Mouse (Mus musculus) limb, embryonic 12.5 days (tissue): Measurements from ENCODE around the gene Prss33. TPM values are rescaled to one million over a fixed set of nuclear protein-coding genes. Genes with fewer than 3 reads are reported as not detected.

Experiments used
- ATAC-seq: fragments of 200-750 bp; cut with Nextera tagmentation; 2 replicates; pipeline ENCODE4 v1.8.0; 2017; ENCODE audit warnings: low read depth, moderate TSS enrichment; ENCODE audit not compliant: insufficient number of reproducible peaks, insufficient read depth, low FRiP score, low TSS enrichment
- H3K27ac ChIP-seq: fragments of 300-500 bp; sonication (generic); 2 replicates; pipeline ENCODE4 v1.5.1; 2016; ENCODE audit warnings: mild to moderate bottlenecking, moderate library complexity
- H3K27me3 ChIP-seq: fragments of 300-500 bp; sonication (generic); 2 replicates; pipeline ENCODE4 v1.6.1; 2016; ENCODE audit warnings: mild to moderate bottlenecking, moderate library complexity
- H3K36me3 ChIP-seq: fragments of 300-500 bp; sonication (generic); 2 replicates; pipeline ENCODE4 v1.6.1; 2016; ENCODE audit warnings: mild to moderate bottlenecking, moderate library complexity
- H3K4me1 ChIP-seq: fragments of 300-500 bp; sonication (generic); replicated peaks from 2 replicates; pipeline ENCODE4 v1.6.1; 2016
- H3K4me2 ChIP-seq: fragments of 300-500 bp; sonication (generic); 2 replicates; pipeline ENCODE4 v1.6.1; 2016; ENCODE audit warnings: mild to moderate bottlenecking, moderate library complexity
- H3K4me3 ChIP-seq: fragments of 300-500 bp; sonication (generic); replicated peaks from 2 replicates; pipeline ENCODE4 v1.5.1; 2016; ENCODE audit warnings: mild to moderate bottlenecking
- H3K9ac ChIP-seq: fragments of 300-500 bp; sonication (generic); replicated peaks from 2 replicates; pipeline ENCODE4 v1.6.1; 2016; ENCODE audit warnings: mild to moderate bottlenecking, moderate library complexity
- H3K9me3 ChIP-seq: fragments of 300-500 bp; sonication (generic); 2 replicates; pipeline ENCODE4 v1.6.1; 2016; ENCODE audit warnings: mild to moderate bottlenecking, moderate library complexity
- microRNA-seq: library from miRNA; unstranded; fragments of <30 nt; microRNA quantifications from one replicate; pipeline ENCODE4, GENCODE M21; 2017
- polyA plus RNA-seq: library from polyadenylated mRNA; unstranded; fragments of >200 nt; fragmentation: Nextera tagmentation; extraction: Ambion mirVana; gene quantifications from 2 replicates; pipeline ENCODE4 v1.2.1, GENCODE M21; 2016

The Prss33 gene
- polyA plus RNA-seq, 1 experiment from 2014 or later, result not detected

DNA sequence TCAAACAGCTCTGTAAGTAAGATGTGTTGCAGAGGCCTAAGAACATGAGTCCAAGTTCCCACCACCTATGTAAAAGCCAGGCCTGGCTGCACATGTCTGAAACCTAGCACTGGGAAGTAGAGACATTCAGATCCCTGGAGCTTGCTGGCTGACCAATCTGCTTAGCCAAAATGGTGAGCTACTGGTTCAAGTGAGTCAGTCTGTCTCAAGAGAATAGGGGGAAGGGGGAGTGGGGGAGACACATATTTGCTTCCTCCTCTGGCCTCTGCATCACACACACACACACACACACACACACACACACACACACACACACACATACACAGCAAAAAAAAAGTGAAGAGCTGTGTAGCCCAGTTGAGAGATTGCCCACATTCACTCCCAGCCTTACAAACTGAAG is 52.5 kb downstream of the Prss33 start:
- Histone ChIP-seq H3K4me1 (peaks cover 9% of the 10 kb centered on the region), H3K4me2 (no peak overlapping the region), H3K9ac (no peak overlapping the region), H3K27ac (no peak overlapping the region), H3K36me3 (peaks cover 16% of the 10 kb centered on the region), H3K9me3 (no peaks in the 10 kb centered on the region), H3K27me3 (no peaks in the 10 kb centered on the region), H3K4me3 (no peak overlapping the region)
- no peak for ATAC-seq

Small RNA genes lying within 50 kb of the gene (microRNA-seq; reads per million reads assigned to microRNA genes)
- 1.2 reads per million for gene Mir5125

Other genes with a start within 250 kb of the Prss33 start
- 22.0 and 25.5 TPM in 2 replicates for gene Zfp13, start 236.6 kb downstream of the Prss33 start, polyA plus RNA-seq
- gene Zscan10, start 235.2 kb downstream of the Prss33 start, polyA plus RNA-seq, result 0.37 and 0.45 TPM in 2 replicates
- gene Mmp25, start 190.8 kb downstream of the Prss33 start, polyA plus RNA-seq, result 0.92 and 0.99 TPM in 2 replicates
- gene Bicdl2, start 175.6 kb downstream of the Prss33 start, polyA plus RNA-seq, result 1.2 and 1.3 TPM in 2 replicates
- gene Hcfc1r1, start 162.5 kb downstream of the Prss33 start, polyA plus RNA-seq, result 48.6 and 51.7 TPM in 2 replicates
- gene Thoc6, start 162.2 kb downstream of the Prss33 start, polyA plus RNA-seq, result 55.1 and 56.3 TPM in 2 replicates
- 5.7 and 7.6 TPM in 2 replicates for gene Tnfrsf12a, start 158.6 kb downstream of the Prss33 start, polyA plus RNA-seq
- 19.9 and 22.7 TPM in 2 replicates for gene Cldn6, start 156.8 kb downstream of the Prss33 start, polyA plus RNA-seq
- gene Cldn9, start 152.0 kb downstream of the Prss33 start, polyA plus RNA-seq, result 5.6 and 6.4 TPM in 2 replicates
- gene 1520401A03Rik, start 113.3 kb downstream of the Prss33 start, polyA plus RNA-seq, result 1.8 and 2.5 TPM in 2 replicates
- gene Pkmyt1, start 109.7 kb downstream of the Prss33 start, polyA plus RNA-seq, result 49.1 and 53.1 TPM in 2 replicates
- 11.6 and 13.6 TPM in 2 replicates for gene Paqr4, start 95.2 kb downstream of the Prss33 start, polyA plus RNA-seq
- gene Kremen2, start 90.2 kb downstream of the Prss33 start, polyA plus RNA-seq, result 30.0 and 34.8 TPM in 2 replicates
- gene Flywch1, start 64.5 kb downstream of the Prss33 start, polyA plus RNA-seq, result 136 and 140 TPM in 2 replicates
- gene Flywch2, start 50.0 kb downstream of the Prss33 start, polyA plus RNA-seq, result 71.0 and 76.7 TPM in 2 replicates
- gene Srrm2, start 45.5 kb downstream of the Prss33 start, polyA plus RNA-seq, result 639 and 703 TPM in 2 replicates
- 1,179 and 1,231 TPM in 2 replicates for gene Elob, start 6.9 kb downstream of the Prss33 start, polyA plus RNA-seq
- gene Prss32, start 7.8 kb upstream of the Prss33 start, polyA plus RNA-seq, result not detected in 2 replicates
- 1.7 and 3.1 TPM in 2 replicates for gene Prss41, start 8.1 kb upstream of the Prss33 start, polyA plus RNA-seq
- gene Prss21, start 32.0 kb upstream of the Prss33 start, polyA plus RNA-seq, result not detected in 2 replicates
- not detected in 2 replicates for gene Dcpp1, start 44.8 kb upstream of the Prss33 start, polyA plus RNA-seq
- not detected in 2 replicates for gene Dcpp2, start 44.8 kb upstream of the Prss33 start, polyA plus RNA-seq
- not detected in 2 replicates for gene Dcpp3, start 81.4 kb upstream of the Prss33 start, polyA plus RNA-seq
- gene Sbp, start 105.6 kb upstream of the Prss33 start, polyA plus RNA-seq, result not detected in 2 replicates
- gene Sbpl, start 119.2 kb upstream of the Prss33 start, polyA plus RNA-seq, result not detected in 2 replicates
- gene Prss30, start 144.5 kb upstream of the Prss33 start, polyA plus RNA-seq, result not detected in 2 replicates
- gene Prss22, start 162.0 kb upstream of the Prss33 start, polyA plus RNA-seq, result 0.76 and 0.84 TPM in 2 replicates
- 0.17 TPM in 1 of 2 replicates, not detected in the other for gene Prss27, start 202.1 kb upstream of the Prss33 start, polyA plus RNA-seq
- 91.6 and 94.7 TPM in 2 replicates for gene Kctd5, start 237.4 kb upstream of the Prss33 start, polyA plus RNA-seq